ENCODE assay signal across 8 mouse cellular contexts in the genomic region with DNA sequence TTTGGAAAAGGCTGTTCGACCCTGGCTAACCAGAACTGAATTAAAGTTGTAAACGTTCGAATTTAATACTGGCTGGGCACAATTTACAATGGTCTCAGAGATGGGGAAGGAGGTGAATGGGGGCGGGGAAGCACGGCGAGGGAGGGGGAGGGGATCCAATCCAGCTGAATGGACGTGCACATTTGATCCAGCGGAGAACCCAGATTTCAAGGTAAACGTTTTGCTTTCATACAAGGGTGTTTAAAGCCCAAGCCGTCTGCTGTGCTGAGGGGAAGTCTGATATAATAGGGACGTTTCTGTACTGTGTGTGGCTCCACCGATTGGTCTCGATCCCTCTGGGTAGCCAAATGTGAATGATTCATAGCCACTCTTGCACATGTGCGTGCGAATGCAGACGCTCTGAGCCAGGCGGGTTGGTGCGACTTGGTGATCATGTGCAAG. TPM values are rescaled to one million over a fixed set of nuclear protein-coding genes. Genes with fewer than 3 reads are reported as not detected.
DNase-seq lines count a peak whose midpoint lies in the region.

No protein-coding gene starts in this region.

- 1% methylated on average over 18 of the region's 18 CpGs for WGBS in heart, embryonic 10.5 days

- no peaks in the 10 kb centered on the region for H3K9me3 ChIP-seq in heart, embryonic 10.5 days

- peaks cover 34% of the 10 kb centered on the region for H3K27me3 ChIP-seq in heart, embryonic 10.5 days (ENCODE audit: insufficient read depth, poor library complexity, severe bottlenecking)

- H3K27ac ChIP-seq in heart, embryonic 10.5 days: peak overlapping the region; percentile 92

- H3K36me3 ChIP-seq in heart, embryonic 10.5 days: peaks cover 3% of the 10 kb centered on the region; the same call in 1 of the 2 replicates

- H3K4me1 ChIP-seq in heart, embryonic 10.5 days: peaks cover 13% of the 10 kb centered on the region; the same call in 1 of the 2 replicates

- H3K4me3 ChIP-seq in heart, embryonic 10.5 days: peak overlapping the region; percentile 85

- intact Hi-C loops in left cerebral cortex, postnatal 36 days (cut with DNase I): loop anchor here (10.0 kb wide), 1 partner anchor 1218 kb away; no protein-coding TSS in a partner anchor

- no peak for DNase-seq in heart, embryonic 10.5 days (ENCODE audit: low spot score)
- no peak for DNase-seq in heart, adult 11 months
- peak; percentile 28 for DNase-seq in cerebellum, adult 8-10 months
- peak; percentile 38 to 39 for DNase-seq in frontal cortex, postnatal 10 days (ENCODE audit: low spot score in 2 of 2)
- peak; percentile 62 to 67 for DNase-seq in left cerebral cortex, postnatal 36 days (ENCODE audit: low spot score in 2 of 2)
- peak; percentile 58 for DNase-seq in retina, postnatal 1 day
- no peak for DNase-seq in thymus, postnatal 10 days (ENCODE audit: low spot score in 2 of 2)
- no peak for DNase-seq in spleen, postnatal 14 days (ENCODE audit: low spot score in 2 of 2)

RNA-seq across cellular contexts. Expression of gene Slitrk5, which starts 2.0 kb away (rescaled TPM):
- 11.1 and 18.7 TPM in 2 replicates for polyA plus RNA-seq in heart, embryonic 10.5 days (2016; fragmentation: Nextera tagmentation; extraction: Ambion mirVana)
- total RNA-seq in left cerebral cortex, postnatal 36 days (2021): 10 to 100 TPM; 82.8 to 83.8 TPM

Comparison
In these comparisons a context has a peak if more than half of its experiments do, and no peak if none do; other contexts are left out.
1. DNase-seq: peak in cerebellum, adult 8-10 months (single experiment), frontal cortex, postnatal 10 days (2 of 2), left cerebral cortex, postnatal 36 days (2 of 2) and retina, postnatal 1 day (single experiment); none in heart, embryonic 10.5 days (single experiment), heart, adult 11 months (single experiment), thymus, postnatal 10 days (0 of 2) and spleen, postnatal 14 days (0 of 2).